Mouse (Mus musculus) spleen, adult 2 months (tissue): ENCODE data around the gene Snd1.

ENCODE experiments used
- CTCF ChIP-seq: fragments of 200-500 bp; IDR thresholded peaks from 2 replicates; pipeline ENCODE4 v1.5.1; 2011; ENCODE audit warnings: mild to moderate bottlenecking, inconsistent platforms; ENCODE audit not compliant: insufficient read depth, insufficient read length, insufficient replicate concordance; ENCODE audit errors: extremely low read depth
- POLR2A ChIP-seq: fragments of 200-500 bp; IDR thresholded peaks from 2 replicates; pipeline ENCODE4 v1.6.1; 2011; ENCODE audit warnings: low read depth, low read length, inconsistent platforms

GRCm38 (mm10) chr6:28549374-28549773 lies 74.4 kb downstream of the Snd1 start:
- TF ChIP-seq CTCF (no peak), POLR2A (no peak)
